Mouse (Mus musculus): Measurements from ENCODE around the gene Tmc7.

The Tmc7 gene

GRCm38 (mm10) chr7:118584257-118584907 is at the start of gene Tmc7:
Gene Tmc7 (minus strand): TSS chr7:118584736.
- peak; percentile 87 for DNase-seq

GRCm38 (mm10) chr7:118633951-118634350 is 49.4 kb upstream of the Tmc7 start:
- no peak for DNase-seq

- DNase-seq = no peak
Measured at GRCm38 (mm10) chr7:118633094-118633493, 48.6 kb upstream of the Tmc7 start.

- no peak for DNase-seq
Measured at GRCm38 (mm10) chr7:118627550-118628298, 43.2 kb upstream of the Tmc7 start.

GRCm38 (mm10) chr7:118621094-118621493 is 36.6 kb upstream of the Tmc7 start:
- DNase-seq = no peak

GRCm38 (mm10) chr7:118620243-118620906 is 35.8 kb upstream of the Tmc7 start:
- no peak for DNase-seq

GRCm38 (mm10) chr7:118618104-118618503 is 33.6 kb upstream of the Tmc7 start:
- DNase-seq = no peak

- DNase-seq = no peak
Measured at GRCm38 (mm10) chr7:118614076-118614475, 29.5 kb upstream of the Tmc7 start.

- DNase-seq = no peak
Measured at GRCm38 (mm10) chr7:118611933-118612332, 27.4 kb upstream of the Tmc7 start.

- no peak for DNase-seq
Measured at GRCm38 (mm10) chr7:118611185-118611749, 26.7 kb upstream of the Tmc7 start.

- DNase-seq = no peak
Measured at GRCm38 (mm10) chr7:118610721-118611120, 26.2 kb upstream of the Tmc7 start.

GRCm38 (mm10) chr7:118609815-118610214 is 25.3 kb upstream of the Tmc7 start:
- DNase-seq = no peak

- no peak for DNase-seq
Measured at GRCm38 (mm10) chr7:118604842-118605241, 20.3 kb upstream of the Tmc7 start.

GRCm38 (mm10) chr7:118599954-118600631 is 15.6 kb upstream of the Tmc7 start:
- DNase-seq = no peak

- DNase-seq = no peak
Measured at GRCm38 (mm10) chr7:118597201-118597600, 12.7 kb upstream of the Tmc7 start, which contains the start of gene Tmc5. Gene Tmc5 (plus strand): TSS chr7:118597297.

GRCm38 (mm10) chr7:118596271-118596670 is 11.7 kb upstream of the Tmc7 start:
- no peak for DNase-seq

- DNase-seq = peak; percentile 98
Measured at GRCm38 (mm10) chr7:118595228-118595627, 10.7 kb upstream of the Tmc7 start.

- DNase-seq = no peak
Measured at GRCm38 (mm10) chr7:118594611-118595010, 10.1 kb upstream of the Tmc7 start.

GRCm38 (mm10) chr7:118593567-118594407 is 9.3 kb upstream of the Tmc7 start:
- peak; percentile 70 for DNase-seq

- no peak for DNase-seq
Measured at GRCm38 (mm10) chr7:118592146-118592545, 7.6 kb upstream of the Tmc7 start.

- DNase-seq = no peak
Measured at GRCm38 (mm10) chr7:118590726-118591305, 6.3 kb upstream of the Tmc7 start.

GRCm38 (mm10) chr7:118585856-118586255 is 1.3 kb upstream of the Tmc7 start:
- DNase-seq = no peak

All from right cerebral cortex, postnatal 14 days (tissue).